Mouse (Mus musculus): ENCODE results near the gene Chuk. TPM values are rescaled to one million over a fixed set of nuclear protein-coding genes. Genes with fewer than 3 reads are reported as not detected.

Gene Chuk
- polyA plus RNA-seq, 1 experiment from 2014 or later = 54.6 TPM

GRCm38 (mm10) chr19:44067323-44068049 is 39.8 kb downstream of the Chuk start:
- H3K4me2 ChIP-seq (replicated peaks; ENCODE audit: low read depth, low read length) = peak overlapping the region; percentile 21; the same call in 1 of the 2 replicates
- H3K36me3 ChIP-seq (ENCODE audit: control insufficient read depth, insufficient read depth, low read length) = peaks cover 10% of the 10 kb centered on the region; the same call in 1 of the 2 replicates
- H3K27me3 ChIP-seq (ENCODE audit: control insufficient read depth, insufficient read depth, low read length) = no peaks in the 10 kb centered on the region
- H3K9ac ChIP-seq (ENCODE audit: low read depth, low read length) = no peak overlapping the region
- no peak overlapping the region for H3K4me3 ChIP-seq (ENCODE audit: low read length)
- 64% methylated on average over 9 of the region's 9 CpGs for WGBS
- ATAC-seq (ENCODE audit: low FRiP score, low TSS enrichment) = no peak
- H3K4me1 ChIP-seq (ENCODE audit: control insufficient read depth, insufficient read depth, low read length) = peaks cover 6% of the 10 kb centered on the region
- no peaks in the 10 kb centered on the region for H3K9me3 ChIP-seq (ENCODE audit: control insufficient read depth, low read length)
- no peak overlapping the region for H3K27ac ChIP-seq (ENCODE audit: low read depth, low read length)

- no peak for ATAC-seq (ENCODE audit: low FRiP score, low TSS enrichment)
- no peaks in the 10 kb centered on the region for H3K27me3 ChIP-seq (ENCODE audit: control insufficient read depth, insufficient read depth, low read length)
- H3K9me3 ChIP-seq (ENCODE audit: control insufficient read depth, low read length) = no peaks in the 10 kb centered on the region
- WGBS = 95% methylated on average over 2 of the region's 2 CpGs
- no peak overlapping the region for H3K4me2 ChIP-seq (replicated peaks; ENCODE audit: low read depth, low read length)
- H3K36me3 ChIP-seq (ENCODE audit: control insufficient read depth, insufficient read depth, low read length) = peaks cover 30% of the 10 kb centered on the region; the same call in 1 of the 2 replicates
- no peak overlapping the region for H3K27ac ChIP-seq (ENCODE audit: low read depth, low read length)
- no peak overlapping the region for H3K9ac ChIP-seq (ENCODE audit: low read depth, low read length)
- no peak overlapping the region for H3K4me3 ChIP-seq (ENCODE audit: low read length)
- peaks cover 6% of the 10 kb centered on the region; the same call in 1 of the 2 replicates for H3K4me1 ChIP-seq (ENCODE audit: control insufficient read depth, insufficient read depth, low read length)
These were observed 42.5 kb downstream of the Chuk start for GRCm38 (mm10) chr19:44064734-44065133.

GRCm38 (mm10) chr19:44063773-44064172 is 43.5 kb downstream of the Chuk start:
- 78% methylated on average over 7 of the region's 7 CpGs for WGBS
- ATAC-seq (ENCODE audit: low FRiP score, low TSS enrichment) = no peak

GRCm38 (mm10) chr19:44060226-44060625 is 47.1 kb downstream of the Chuk start:
- no peaks in the 10 kb centered on the region for H3K9me3 ChIP-seq (ENCODE audit: control insufficient read depth, low read length)
- no peak overlapping the region for H3K4me3 ChIP-seq (ENCODE audit: low read length)
- H3K4me1 ChIP-seq (ENCODE audit: control insufficient read depth, insufficient read depth, low read length) = no peaks in the 10 kb centered on the region
- 92% methylated on average over 3 of the region's 3 CpGs for WGBS
- H3K36me3 ChIP-seq (ENCODE audit: control insufficient read depth, insufficient read depth, low read length) = peaks cover 50% of the 10 kb centered on the region
- no peaks in the 10 kb centered on the region for H3K27me3 ChIP-seq (ENCODE audit: control insufficient read depth, insufficient read depth, low read length)
- no peak overlapping the region for H3K27ac ChIP-seq (ENCODE audit: low read depth, low read length)
- no peak overlapping the region for H3K9ac ChIP-seq (ENCODE audit: low read depth, low read length)
- no peak overlapping the region for H3K4me2 ChIP-seq (replicated peaks; ENCODE audit: low read depth, low read length)
- ATAC-seq (ENCODE audit: low FRiP score, low TSS enrichment) = no peak

More at GRCm38 (mm10) chr19:44063773-44064172, 43.5 kb downstream of the Chuk start:
- no peak overlapping the region for H3K9ac ChIP-seq (ENCODE audit: low read depth, low read length)
- H3K9me3 ChIP-seq (ENCODE audit: control insufficient read depth, low read length) = no peaks in the 10 kb centered on the region
- H3K27ac ChIP-seq (ENCODE audit: low read depth, low read length) = no peak overlapping the region
- H3K4me3 ChIP-seq (ENCODE audit: low read length) = no peak overlapping the region
- H3K36me3 ChIP-seq (ENCODE audit: control insufficient read depth, insufficient read depth, low read length) = peaks cover 36% of the 10 kb centered on the region
- no peak overlapping the region for H3K4me2 ChIP-seq (replicated peaks; ENCODE audit: low read depth, low read length)
- peaks cover 6% of the 10 kb centered on the region; the same call in 1 of the 2 replicates for H3K4me1 ChIP-seq (ENCODE audit: control insufficient read depth, insufficient read depth, low read length)
- H3K27me3 ChIP-seq (ENCODE audit: control insufficient read depth, insufficient read depth, low read length) = no peaks in the 10 kb centered on the region

GRCm38 (mm10) chr19:44055173-44055826 is 52.0 kb downstream of the Chuk start:
- Histone ChIP-seq H3K4me3 (ENCODE audit: low read length) (no peak overlapping the region), H3K9ac (ENCODE audit: low read depth, low read length) (no peak overlapping the region), H3K27ac (ENCODE audit: low read depth, low read length) (no peak overlapping the region), H3K36me3 (ENCODE audit: control insufficient read depth, insufficient read depth, low read length) (peaks cover 22% of the 10 kb centered on the region), H3K4me2 (replicated peaks; ENCODE audit: low read depth, low read length) (no peak overlapping the region), H3K9me3 (ENCODE audit: control insufficient read depth, low read length) (no peaks in the 10 kb centered on the region), H3K4me1 (ENCODE audit: control insufficient read depth, insufficient read depth, low read length) (no peaks in the 10 kb centered on the region), H3K27me3 (ENCODE audit: control insufficient read depth, insufficient read depth, low read length) (no peaks in the 10 kb centered on the region)
- 80% methylated on average over 4 of the region's 4 CpGs for WGBS
- ATAC-seq (ENCODE audit: low FRiP score, low TSS enrichment) = no peak

GRCm38 (mm10) chr19:44050388-44050787 is 56.9 kb downstream of the Chuk start:
- no peak overlapping the region for H3K9ac ChIP-seq (ENCODE audit: low read depth, low read length)
- 84% methylated on average over 4 of the region's 4 CpGs for WGBS
- no peak overlapping the region for H3K4me2 ChIP-seq (replicated peaks; ENCODE audit: low read depth, low read length)

DNA sequence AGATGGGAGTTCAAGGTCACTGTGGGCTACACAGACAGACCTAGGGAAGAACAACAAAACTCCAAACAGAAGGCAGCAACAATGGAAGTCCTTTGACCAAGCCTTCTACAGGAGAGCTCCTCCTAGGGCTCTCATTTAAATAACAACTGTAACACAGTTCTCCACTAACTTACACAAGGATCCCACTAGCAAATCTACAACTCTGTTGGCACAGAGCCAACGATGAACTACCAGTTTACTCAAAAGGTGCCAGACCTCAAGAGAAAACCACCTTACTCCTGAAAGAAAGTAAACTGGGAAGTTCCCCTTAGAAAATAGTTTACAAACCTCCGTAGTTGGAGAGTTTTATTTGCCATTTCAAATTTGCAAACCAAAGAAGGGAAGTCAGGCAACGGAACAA is 58.0 kb downstream of the Chuk start:
- WGBS = 55% methylated on average over 3 of the region's 3 CpGs
- no peak overlapping the region for H3K27ac ChIP-seq (ENCODE audit: low read depth, low read length)
- H3K9me3 ChIP-seq (ENCODE audit: control insufficient read depth, low read length) = no peaks in the 10 kb centered on the region
- H3K36me3 ChIP-seq (ENCODE audit: control insufficient read depth, insufficient read depth, low read length) = peaks cover 35% of the 10 kb centered on the region
- no peak overlapping the region for H3K9ac ChIP-seq (ENCODE audit: low read depth, low read length)
- H3K27me3 ChIP-seq (ENCODE audit: control insufficient read depth, insufficient read depth, low read length) = no peaks in the 10 kb centered on the region
- no peaks in the 10 kb centered on the region for H3K4me1 ChIP-seq (ENCODE audit: control insufficient read depth, insufficient read depth, low read length)
- ATAC-seq (ENCODE audit: low FRiP score, low TSS enrichment) = no peak
- H3K4me3 ChIP-seq (ENCODE audit: low read length) = no peak overlapping the region
- no peak overlapping the region for H3K4me2 ChIP-seq (replicated peaks; ENCODE audit: low read depth, low read length)

More at GRCm38 (mm10) chr19:44050388-44050787, 56.9 kb downstream of the Chuk start:
- Histone ChIP-seq H3K36me3 (ENCODE audit: control insufficient read depth, insufficient read depth, low read length) (peaks cover 28% of the 10 kb centered on the region), H3K9me3 (ENCODE audit: control insufficient read depth, low read length) (no peaks in the 10 kb centered on the region), H3K4me1 (ENCODE audit: control insufficient read depth, insufficient read depth, low read length) (no peaks in the 10 kb centered on the region), H3K27me3 (ENCODE audit: control insufficient read depth, insufficient read depth, low read length) (no peaks in the 10 kb centered on the region), H3K27ac (ENCODE audit: low read depth, low read length) (no peak overlapping the region), H3K4me3 (ENCODE audit: low read length) (no peak overlapping the region)
- ATAC-seq (ENCODE audit: low FRiP score, low TSS enrichment) = no peak

DNA sequence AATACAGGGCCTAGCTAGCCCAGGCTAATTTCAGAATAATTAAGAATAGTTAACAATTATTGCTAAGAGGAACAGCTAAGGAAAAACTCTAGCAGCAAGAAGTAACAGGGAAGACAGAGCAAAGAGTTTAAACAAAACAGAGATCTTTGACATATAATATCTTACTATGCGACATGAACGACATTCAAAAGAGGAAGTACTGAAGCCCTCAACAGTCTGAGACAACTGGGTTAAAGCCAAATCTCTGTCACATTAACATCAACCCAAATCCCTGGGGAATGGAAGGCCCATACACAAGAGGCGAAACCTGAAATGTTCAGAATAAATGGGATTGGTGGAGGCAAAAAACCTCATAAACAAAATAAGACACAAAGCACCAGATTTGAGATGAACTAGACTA is 61.4 kb downstream of the Chuk start:
- H3K9ac ChIP-seq (ENCODE audit: low read depth, low read length) = no peak overlapping the region
- H3K4me3 ChIP-seq (ENCODE audit: low read length) = no peak overlapping the region
- H3K9me3 ChIP-seq (ENCODE audit: control insufficient read depth, low read length) = no peaks in the 10 kb centered on the region
- no peak for ATAC-seq (ENCODE audit: low FRiP score, low TSS enrichment)
- no peaks in the 10 kb centered on the region for H3K4me1 ChIP-seq (ENCODE audit: control insufficient read depth, insufficient read depth, low read length)
- H3K27ac ChIP-seq (ENCODE audit: low read depth, low read length) = no peak overlapping the region
- WGBS = 85% methylated on average over 3 of the region's 3 CpGs
- H3K27me3 ChIP-seq (ENCODE audit: control insufficient read depth, insufficient read depth, low read length) = no peaks in the 10 kb centered on the region
- no peak overlapping the region for H3K4me2 ChIP-seq (replicated peaks; ENCODE audit: low read depth, low read length)
- H3K36me3 ChIP-seq (ENCODE audit: control insufficient read depth, insufficient read depth, low read length) = peaks cover 35% of the 10 kb centered on the region

GRCm38 (mm10) chr19:44042121-44042520 is 65.2 kb downstream of the Chuk start:
- no peak overlapping the region for H3K27ac ChIP-seq (ENCODE audit: low read depth, low read length)
- no peaks in the 10 kb centered on the region for H3K27me3 ChIP-seq (ENCODE audit: control insufficient read depth, insufficient read depth, low read length)
- no peaks in the 10 kb centered on the region for H3K4me1 ChIP-seq (ENCODE audit: control insufficient read depth, insufficient read depth, low read length)
- no peak overlapping the region for H3K9ac ChIP-seq (ENCODE audit: low read depth, low read length)
- no peak for ATAC-seq (ENCODE audit: low FRiP score, low TSS enrichment)
- peaks cover 48% of the 10 kb centered on the region for H3K36me3 ChIP-seq (ENCODE audit: control insufficient read depth, insufficient read depth, low read length)
- H3K9me3 ChIP-seq (ENCODE audit: control insufficient read depth, low read length) = no peaks in the 10 kb centered on the region
- 90% methylated on average over 5 of the region's 5 CpGs for WGBS
- H3K4me2 ChIP-seq (replicated peaks; ENCODE audit: low read depth, low read length) = no peak overlapping the region
- H3K4me3 ChIP-seq (ENCODE audit: low read length) = no peak overlapping the region
